Mouse (Mus musculus) lung, embryonic 14.5 days (tissue): ENCODE data around the gene Jarid2. TPM values are rescaled to one million over a fixed set of nuclear protein-coding genes. Genes with fewer than 3 reads are reported as not detected.
A peak's percentile ranks its signal among the peaks of the same experiment; 100 is the strongest.

Source experiments
- ATAC-seq: fragments of 200-750 bp; cut with Nextera tagmentation; 2 replicates; pipeline ENCODE4 v1.8.0; 2017; ENCODE audit warnings: mild to moderate bottlenecking, moderate TSS enrichment, moderate library complexity; ENCODE audit not compliant: insufficient read depth
- DNase-seq: peaks from one replicate; pipeline ENCODE4 v3.0.0-alpha.2; 2015
- H3K27ac ChIP-seq: fragments of 300-500 bp; sonication (generic); 2 replicates; pipeline ENCODE4 v1.5.1; 2014; ENCODE audit warnings: low read depth, mild to moderate bottlenecking, moderate library complexity
- H3K27me3 ChIP-seq: fragments of 300-500 bp; sonication (generic); 2 replicates; pipeline ENCODE4 v1.6.1; 2014; ENCODE audit warnings: low read length, control low read depth; ENCODE audit not compliant: insufficient read depth
- H3K36me3 ChIP-seq: fragments of 300-500 bp; sonication (generic); 2 replicates; pipeline ENCODE4 v1.6.1; 2014; ENCODE audit warnings: control low read depth; ENCODE audit not compliant: insufficient read depth
- H3K4me1 ChIP-seq: fragments of 300-500 bp; sonication (generic); 2 replicates; pipeline ENCODE4 v1.6.1; 2014; ENCODE audit warnings: antibody characterized with exemption, control low read depth; ENCODE audit not compliant: insufficient read depth
- H3K4me2 ChIP-seq: fragments of 300-500 bp; sonication (generic); 2 replicates; pipeline ENCODE4 v1.6.1; 2014; ENCODE audit warnings: mild to moderate bottlenecking
- H3K4me3 ChIP-seq: fragments of 300-500 bp; sonication (generic); 2 replicates; pipeline ENCODE4 v1.5.1; 2014; ENCODE audit warnings: low read depth, low read length
- H3K9ac ChIP-seq: fragments of 300-500 bp; sonication (generic); 2 replicates; pipeline ENCODE4 v1.6.1; 2014
- H3K9me3 ChIP-seq: fragments of 300-500 bp; sonication (generic); 2 replicates; pipeline ENCODE4 v1.6.1; 2016; ENCODE audit warnings: low read depth, low read length, control low read depth
- CTCF ChIP-seq: IDR thresholded peaks from 2 replicates; pipeline ENCODE4 v1.5.1; 2016; ENCODE audit warnings: antibody characterized with exemption, low read depth
- WGBS: fragments of 180-500 bp; shearing (Covaris S2); extraction: QIAGEN DNeasy Blood & Tissue Kit; methylation state at CpG from one replicate; pipeline ENCODE4 v1.1.7; 2014; 5-methylcytosine and 5-hydroxymethylcytosine counted together
- polyA plus RNA-seq: library from polyadenylated mRNA; unstranded; fragments of >200 nt; fragmentation: Nextera tagmentation; extraction: Ambion mirVana; gene quantifications from 2 replicates; pipeline ENCODE4 v1.2.1, GENCODE M21; 2014

Gene Jarid2
- polyA plus RNA-seq, 1 experiment from 2014 or later = 18.4 TPM

DNA sequence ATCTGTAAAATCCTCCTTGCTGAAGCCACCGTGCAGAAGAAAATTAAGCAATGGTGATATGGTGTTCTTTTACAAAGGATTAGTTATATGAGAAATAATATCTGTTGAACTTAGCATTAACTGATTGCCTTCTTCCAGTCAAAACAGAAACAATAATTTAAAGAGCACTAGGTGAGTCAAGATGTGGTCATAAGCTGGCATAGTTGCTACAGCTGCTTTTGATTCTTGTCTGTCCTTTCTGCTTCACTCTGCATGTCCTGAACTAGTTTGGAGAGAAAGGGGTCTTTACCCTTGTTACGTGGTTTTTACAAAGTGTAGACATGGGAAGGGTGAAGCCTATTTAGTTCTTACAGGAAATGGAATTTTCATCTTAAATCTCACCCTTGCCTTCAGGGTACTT, 51.9 kb downstream of the Jarid2 start:
- ATAC-seq (no peak), DNase-seq (no peak)
- no peak for TF ChIP-seq CTCF
- H3K4me3 ChIP-seq = no peak overlapping the region
- H3K9me3 ChIP-seq = no peaks in the 10 kb centered on the region
- no peaks in the 10 kb centered on the region for H3K36me3 ChIP-seq
- no peak overlapping the region for H3K27ac ChIP-seq
- H3K4me2 ChIP-seq = no peak overlapping the region
- no peaks in the 10 kb centered on the region for H3K27me3 ChIP-seq
- peaks cover 5% of the 10 kb centered on the region; the same call in 1 of the 2 replicates for H3K4me1 ChIP-seq
- no peak overlapping the region for H3K9ac ChIP-seq
- WGBS = 86% methylated on average over 2 of the region's 2 CpGs

DNA sequence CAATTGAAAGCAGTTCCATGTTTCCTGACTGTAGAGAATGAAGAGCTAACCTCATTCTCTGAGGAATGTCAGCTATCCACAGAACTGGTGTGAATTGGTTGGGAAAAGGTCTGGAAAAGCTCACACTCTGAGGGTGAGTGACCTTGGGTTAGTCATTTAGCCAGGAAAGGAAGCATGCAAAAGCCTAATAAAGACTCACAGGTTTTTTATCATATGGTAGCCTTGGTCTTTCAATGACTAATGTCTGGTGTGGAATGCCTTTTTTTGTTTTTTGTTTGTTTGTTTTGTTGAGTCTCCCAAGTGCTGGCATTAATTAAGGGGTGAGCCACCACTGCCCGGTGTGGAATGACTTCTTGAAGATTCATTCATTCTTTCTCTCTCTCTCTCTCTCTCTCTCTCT, 55.3 kb downstream of the Jarid2 start:
- WGBS = 65% methylated on average over 1 of the region's 1 CpGs
- no peak for TF ChIP-seq CTCF
- H3K27ac ChIP-seq = no peak overlapping the region
- no peaks in the 10 kb centered on the region for H3K9me3 ChIP-seq
- peaks cover 5% of the 10 kb centered on the region; the same call in 1 of the 2 replicates for H3K4me1 ChIP-seq
- no peak overlapping the region for H3K4me2 ChIP-seq
- H3K4me3 ChIP-seq = no peak overlapping the region
- no peaks in the 10 kb centered on the region for H3K36me3 ChIP-seq
- no peak overlapping the region for H3K9ac ChIP-seq
- H3K27me3 ChIP-seq = no peaks in the 10 kb centered on the region
- ATAC-seq = no peak
- no peak for DNase-seq

DNA sequence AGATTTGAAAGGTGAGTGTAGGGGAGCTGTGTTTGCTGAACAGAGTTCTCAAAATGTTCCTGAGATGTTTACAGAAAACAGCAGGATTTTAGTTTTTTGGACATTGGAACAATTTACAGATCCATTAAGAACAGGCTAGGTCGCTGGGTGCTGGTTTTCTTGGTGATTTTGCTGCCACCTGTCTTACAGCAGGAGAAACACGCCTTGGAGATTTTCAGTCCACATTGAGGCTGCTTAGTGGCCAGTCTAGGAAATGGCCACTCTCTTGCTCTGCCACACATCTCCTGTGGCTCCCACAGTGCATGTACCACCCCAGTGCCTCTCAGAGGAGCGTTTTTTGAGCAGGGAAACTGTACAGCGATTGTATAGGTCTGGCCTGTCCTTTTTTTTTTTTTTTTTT, 57.0 kb downstream of the Jarid2 start:
- H3K4me3 ChIP-seq = no peak overlapping the region

DNA sequence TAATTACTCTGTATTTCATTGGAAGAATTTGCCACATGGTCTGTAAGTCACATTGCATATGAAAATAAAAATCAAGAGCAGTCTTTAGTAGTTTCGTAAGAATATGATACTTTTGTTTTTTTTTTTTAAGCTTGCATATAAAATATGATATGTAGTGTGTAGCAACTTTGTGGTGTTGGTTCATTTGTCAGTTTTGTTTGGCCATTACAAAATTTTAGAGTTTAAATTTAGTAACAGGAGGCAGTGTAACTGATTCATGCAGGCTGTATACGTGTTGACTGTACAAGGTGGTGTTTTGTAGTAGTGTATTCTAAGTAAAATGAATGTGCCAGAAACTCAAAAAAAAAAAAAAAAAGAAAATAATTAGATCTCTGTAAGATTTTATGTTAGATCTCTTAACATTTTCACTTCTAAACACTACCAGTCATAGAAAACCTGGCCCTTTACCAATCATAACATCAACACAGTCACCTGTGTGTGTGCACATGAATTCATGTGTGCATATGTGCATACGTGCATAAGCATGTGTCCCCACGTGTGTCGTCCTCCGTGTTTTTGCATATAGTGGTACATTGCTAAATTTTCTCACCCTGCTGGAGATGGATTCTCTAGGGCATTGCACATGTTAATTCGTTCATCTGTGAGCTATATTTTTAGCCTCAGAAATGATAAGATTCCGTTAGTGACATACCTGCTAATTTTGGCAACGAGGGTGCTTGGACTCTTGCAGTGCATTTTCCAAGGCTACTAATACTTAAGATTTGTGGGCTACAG, 59.3 kb downstream of the Jarid2 start:
- 78% methylated on average over 9 of the region's 9 CpGs for WGBS
- H3K4me2 ChIP-seq = no peak overlapping the region
- no peak overlapping the region for H3K9ac ChIP-seq
- no peaks in the 10 kb centered on the region for H3K9me3 ChIP-seq
- ATAC-seq (no peak), DNase-seq (no peak)
- H3K4me3 ChIP-seq = no peak overlapping the region
- H3K27ac ChIP-seq = no peak overlapping the region
- peaks cover 5% of the 10 kb centered on the region; the same call in 1 of the 2 replicates for H3K4me1 ChIP-seq
- H3K27me3 ChIP-seq = no peaks in the 10 kb centered on the region
- TF ChIP-seq CTCF = no peak
- H3K36me3 ChIP-seq = no peaks in the 10 kb centered on the region

More for the DNA sequence above, 57.0 kb downstream of the Jarid2 start:
- Histone ChIP-seq H3K9me3 (no peaks in the 10 kb centered on the region), H3K27ac (no peak overlapping the region), H3K27me3 (no peaks in the 10 kb centered on the region), H3K4me1 (peaks cover 5% of the 10 kb centered on the region; the same call in 1 of the 2 replicates), H3K4me2 (no peak overlapping the region), H3K36me3 (no peaks in the 10 kb centered on the region), H3K9ac (no peak overlapping the region)
- TF ChIP-seq CTCF = peak; percentile 70
- WGBS = 29% methylated on average over 4 of the region's 4 CpGs
- DNase-seq = peak; percentile 81
- ATAC-seq = peak; percentile 47; the same call in 1 of the 2 replicates

DNA sequence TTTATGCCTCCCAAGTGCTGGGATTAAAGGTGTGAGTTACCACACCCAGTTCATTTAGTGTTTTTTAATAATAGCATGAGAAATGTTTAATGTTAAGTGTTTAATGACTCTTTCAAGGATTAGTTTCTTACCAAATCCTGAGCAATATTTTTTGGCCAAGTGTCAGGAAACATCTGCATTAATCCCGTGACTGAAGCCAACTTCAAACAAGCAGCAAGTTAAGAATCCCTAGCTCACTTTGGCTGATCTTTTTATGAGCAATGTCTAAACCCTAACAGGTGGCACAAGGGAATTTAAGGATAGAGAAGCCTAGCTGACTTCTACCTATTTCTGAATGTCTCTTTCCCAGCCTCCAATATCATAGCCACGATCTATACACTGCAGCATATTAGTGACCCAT, 60.7 kb downstream of the Jarid2 start:
- no peaks in the 10 kb centered on the region for H3K27me3 ChIP-seq
- no peak overlapping the region for H3K27ac ChIP-seq
- H3K4me3 ChIP-seq = no peak overlapping the region
- no peak overlapping the region for H3K4me2 ChIP-seq
- no peaks in the 10 kb centered on the region for H3K36me3 ChIP-seq
- H3K9ac ChIP-seq = no peak overlapping the region
- no peak for TF ChIP-seq CTCF
- no peak for DNase-seq
- 56% methylated on average over 2 of the region's 2 CpGs for WGBS
- no peak for ATAC-seq
- no peaks in the 10 kb centered on the region for H3K9me3 ChIP-seq
- peaks cover 5% of the 10 kb centered on the region; the same call in 1 of the 2 replicates for H3K4me1 ChIP-seq

DNA sequence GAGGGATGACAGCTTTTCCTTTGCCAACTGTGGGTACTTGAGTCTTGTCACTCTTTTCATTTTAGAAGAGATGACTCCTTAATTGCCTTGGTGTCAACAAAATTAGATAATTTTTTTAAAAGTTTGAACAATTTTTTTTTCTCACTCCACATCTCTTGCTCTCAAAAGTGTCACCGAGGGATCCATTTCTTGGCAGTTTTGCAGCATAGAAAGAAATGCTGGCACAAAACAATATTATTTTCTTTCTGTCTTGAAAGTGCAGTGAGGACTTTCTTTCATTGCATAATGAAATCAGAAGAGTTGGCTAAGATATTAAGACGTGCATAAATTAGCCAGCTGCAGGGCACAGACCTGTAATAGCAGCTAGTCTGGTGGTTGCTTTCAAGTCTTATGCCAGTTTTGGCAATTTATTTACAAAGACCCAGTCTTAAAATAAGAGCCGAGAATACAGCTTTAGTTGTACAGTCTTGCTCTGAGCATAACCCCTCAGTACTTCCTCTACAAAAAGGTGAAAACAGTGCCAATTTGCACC, 63.2 kb downstream of the Jarid2 start:
- Histone ChIP-seq H3K36me3 (no peaks in the 10 kb centered on the region), H3K4me1 (no peaks in the 10 kb centered on the region), H3K9me3 (no peaks in the 10 kb centered on the region), H3K9ac (no peak overlapping the region), H3K4me2 (no peak overlapping the region), H3K27ac (no peak overlapping the region), H3K27me3 (no peaks in the 10 kb centered on the region), H3K4me3 (no peak overlapping the region)
- TF ChIP-seq CTCF = no peak
- 72% methylated on average over 3 of the region's 3 CpGs for WGBS
- ATAC-seq (no peak), DNase-seq (no peak)

DNA sequence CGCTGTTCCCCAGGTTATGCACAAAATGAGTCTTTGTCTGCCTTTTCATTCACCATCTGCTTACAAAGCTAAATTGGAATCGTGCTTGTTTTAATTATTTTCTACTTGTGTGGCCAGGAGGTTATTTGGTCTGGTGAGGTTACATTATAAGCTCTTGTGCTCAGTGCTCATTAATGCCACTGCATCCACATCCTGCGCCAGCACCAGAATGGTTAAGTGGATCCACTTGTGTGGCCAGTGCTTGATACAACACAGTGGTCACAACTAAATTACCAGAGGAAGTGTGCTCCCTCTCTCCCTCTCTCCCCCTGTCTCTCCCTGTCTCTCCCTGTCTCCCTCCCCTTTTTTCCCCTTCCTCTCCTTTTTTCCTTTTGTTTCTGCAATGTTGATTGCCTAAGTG, 66.6 kb downstream of the Jarid2 start:
- H3K4me3 ChIP-seq = no peak overlapping the region
- no peaks in the 10 kb centered on the region for H3K9me3 ChIP-seq
- no peak for ATAC-seq
- H3K4me2 ChIP-seq = no peak overlapping the region
- DNase-seq = no peak
- TF ChIP-seq CTCF = no peak
- 56% methylated on average over 3 of the region's 3 CpGs for WGBS
- no peaks in the 10 kb centered on the region for H3K36me3 ChIP-seq
- no peak overlapping the region for H3K27ac ChIP-seq
- no peaks in the 10 kb centered on the region for H3K27me3 ChIP-seq
- H3K9ac ChIP-seq = no peak overlapping the region
- H3K4me1 ChIP-seq = no peaks in the 10 kb centered on the region
